Mouse (Mus musculus) common myeloid progenitor, adult 5-6 weeks (primary cell): ENCODE results near the gene Sik1. TPM values are rescaled to one million over a fixed set of nuclear protein-coding genes. Genes with fewer than 3 reads are reported as not detected.

Experiments
- ATAC-seq: replicated peaks from 2 replicates; pipeline ENCODE4 v1.8.0; 2016; ENCODE audit warnings: low read depth, mild to moderate bottlenecking, moderate TSS enrichment, inconsistent platforms; ENCODE audit not compliant: poor library complexity, severe bottlenecking
- total RNA-seq: library from RNA; stranded (forward); fragments of 200-1000, 187-1606 nt; gene quantifications from 2 replicates; pipeline ENCODE4 v1.2.3, GENCODE M21; 2017

The Sik1 gene
- total RNA-seq, 1 experiment from 2014 or later: 21.1 TPM

- ATAC-seq: no peak
These were observed 21.6 kb upstream of the Sik1 start for GRCm38 (mm10) chr17:31877181-31877581.

GRCm38 (mm10) chr17:31876775-31877174, 21.2 kb upstream of the Sik1 start:
- ATAC-seq: no peak

- no peak for ATAC-seq
These were observed 19.8 kb upstream of the Sik1 start for GRCm38 (mm10) chr17:31875326-31875930.

- no peak for ATAC-seq
These were observed 19.1 kb upstream of the Sik1 start for GRCm38 (mm10) chr17:31874691-31875090.

GRCm38 (mm10) chr17:31873973-31874372, 18.4 kb upstream of the Sik1 start:
- no peak for ATAC-seq

- peak; percentile 31 for ATAC-seq
These were observed 17.7 kb upstream of the Sik1 start for GRCm38 (mm10) chr17:31873185-31873870.

GRCm38 (mm10) chr17:31872826-31873165, 17.2 kb upstream of the Sik1 start:
- ATAC-seq: no peak

- ATAC-seq: no peak
These were observed 16.6 kb upstream of the Sik1 start for GRCm38 (mm10) chr17:31871968-31872825.

- peak; percentile 61 for ATAC-seq
These were observed 15.4 kb upstream of the Sik1 start for GRCm38 (mm10) chr17:31870931-31871421.

- ATAC-seq: no peak
These were observed 14.8 kb upstream of the Sik1 start for GRCm38 (mm10) chr17:31870446-31870845.

- no peak for ATAC-seq
These were observed 12.5 kb upstream of the Sik1 start for GRCm38 (mm10) chr17:31868076-31868475.

GRCm38 (mm10) chr17:31867061-31867460, 11.5 kb upstream of the Sik1 start:
- no peak for ATAC-seq

- ATAC-seq: no peak
These were observed 10.0 kb upstream of the Sik1 start for GRCm38 (mm10) chr17:31865636-31866035.

GRCm38 (mm10) chr17:31864666-31865450, 9.3 kb upstream of the Sik1 start:
- ATAC-seq: peak; percentile 60

GRCm38 (mm10) chr17:31863151-31863815, 7.7 kb upstream of the Sik1 start:
- ATAC-seq: no peak

GRCm38 (mm10) chr17:31862136-31862535, 6.5 kb upstream of the Sik1 start:
- no peak for ATAC-seq

GRCm38 (mm10) chr17:31861661-31862060, 6.1 kb upstream of the Sik1 start:
- ATAC-seq: no peak

GRCm38 (mm10) chr17:31860856-31861255, 5.3 kb upstream of the Sik1 start:
- no peak for ATAC-seq

- ATAC-seq: no peak
These were observed 3.8 kb upstream of the Sik1 start for GRCm38 (mm10) chr17:31859367-31859766.

- ATAC-seq: no peak
These were observed 3.2 kb upstream of the Sik1 start for GRCm38 (mm10) chr17:31858786-31859185.
